In genomic region chr8:46539701-46540100, GRCm38 (mm10) we compare ENCODE assay signal across 8 mouse cellular contexts. TPM values are rescaled to one million over a fixed set of nuclear protein-coding genes. Genes with fewer than 3 reads are reported as not detected.
DNase-seq lines count a peak whose midpoint lies in the region; ATAC-seq and TF ChIP-seq lines count a peak whose summit lies in the region.

No protein-coding gene starts in this region.

- TF ChIP-seq EP300 in liver, embryonic 14.5 days (IDR thresholded peaks at IDR 0.05; ENCODE audit: low read depth) = peak; percentile 71

- DNase-seq in frontal cortex, postnatal 14 days (ENCODE audit: low spot score in 2 of 2) = no peak
- peak; percentile 43 for DNase-seq in NIH3T3 (ENCODE audit: low read depth)
- peak; percentile 82 for DNase-seq in gastrocnemius, adult 18-20 months (ENCODE audit: low spot score)
- DNase-seq in liver, embryonic 14.5 days (ENCODE audit: low read depth in 3 of 3, low spot score in 3 of 3) = peak; percentile 59 to 64 (median 62)
- DNase-seq in urinary bladder, postnatal 10 days (ENCODE audit: low spot score) = no peak
- no peak for DNase-seq in thymus, postnatal 4 days

- ATAC-seq in frontal cortex, adult (ENCODE audit: low TSS enrichment) = peak; percentile 22; the same call in 1 of the 2 replicates
- peak; percentile 96 for ATAC-seq in liver, embryonic 14.5 days (ENCODE audit: insufficient read depth)
- ATAC-seq in stomach, embryonic 16.5 days (ENCODE audit: insufficient read depth, low FRiP score) = peak; percentile 60; the same call in 1 of the 2 replicates

- H3K4me2 ChIP-seq in liver, embryonic 14.5 days (ENCODE audit: low read depth) = peak overlapping the region; percentile 72
- no peak overlapping the region for H3K4me2 ChIP-seq in stomach, embryonic 16.5 days (ENCODE audit: low read depth, low read length)

- WGBS in liver, embryonic 14.5 days (ENCODE audit: insufficient replicate concordance) = 18% methylated on average over 5 of the region's 5 CpGs
- 42% methylated on average over 5 of the region's 5 CpGs for WGBS in stomach, embryonic 16.5 days

- peaks cover 6% of the 10 kb centered on the region for H3K36me3 ChIP-seq in liver, embryonic 14.5 days (replicated peaks; ENCODE audit: control insufficient read depth, insufficient read depth, low read depth)
- no peaks in the 10 kb centered on the region for H3K36me3 ChIP-seq in stomach, embryonic 16.5 days (ENCODE audit: control insufficient read depth, insufficient read depth, low read length)

- peaks cover 20 to 30% of the 10 kb centered on the region in 2 experiments for H3K4me1 ChIP-seq in liver, embryonic 14.5 days (replicated peaks; ENCODE audit: control insufficient read depth in 2 of 2, insufficient read depth in 2 of 2, low read length in 1 of 2)
- peaks cover 11% of the 10 kb centered on the region for H3K4me1 ChIP-seq in stomach, embryonic 16.5 days (ENCODE audit: control insufficient read depth, insufficient read depth, low read length)

- TF ChIP-seq CTCF in liver, embryonic 14.5 days (IDR thresholded peaks at IDR 0.05; ENCODE audit: low read depth) = no peak

- no peaks in the 10 kb centered on the region for H3K27me3 ChIP-seq in liver, embryonic 14.5 days (ENCODE audit: control insufficient read depth, insufficient read depth, low read length)
- no peaks in the 10 kb centered on the region for H3K27me3 ChIP-seq in stomach, embryonic 16.5 days (ENCODE audit: control insufficient read depth, insufficient read depth, low read length)

- peak overlapping the region; percentile 5 to 19; a peak in 3 of 4 replicates for H3K4me3 ChIP-seq in liver, embryonic 14.5 days (ENCODE audit: insufficient read depth in 1 of 2, low read depth in 2 of 2, low read length in 2 of 2)
- no peak overlapping the region for H3K4me3 ChIP-seq in stomach, embryonic 16.5 days (replicated peaks; ENCODE audit: low read length)

- no peaks in the 10 kb centered on the region; the same call in 1 of the 2 replicates for H3K9me3 ChIP-seq in liver, embryonic 14.5 days (ENCODE audit: control insufficient read depth, low read length)
- H3K9me3 ChIP-seq in stomach, embryonic 16.5 days (replicated peaks; ENCODE audit: control insufficient read depth, low read length) = no peaks in the 10 kb centered on the region

- peak overlapping the region; percentile 93 for H3K27ac ChIP-seq in liver, embryonic 14.5 days
- no peak overlapping the region for H3K27ac ChIP-seq in stomach, embryonic 16.5 days (ENCODE audit: low read length)

- H3K9ac ChIP-seq in liver, embryonic 14.5 days (replicated peaks) = peak overlapping the region; percentile 69
- H3K9ac ChIP-seq in stomach, embryonic 16.5 days (ENCODE audit: low read length) = no peak overlapping the region

RNA-seq across cellular contexts. Expression of gene Cenpu, which starts 12.1 kb away (rescaled TPM):
- total RNA-seq in gastrocnemius, adult 18-20 months (2021) = not detected
- polyA plus RNA-seq in liver, embryonic 14.5 days (2012; rRNA removed) = 4.6 and 8.9 TPM in 2 replicates
- 16.5 and 16.6 TPM in 2 replicates for polyA plus RNA-seq in liver, embryonic 14.5 days (2014; fragmentation: Nextera tagmentation; extraction: Ambion mirVana)
- polyA plus RNA-seq in stomach, embryonic 16.5 days (2015; fragmentation: Nextera tagmentation; extraction: Ambion mirVana) = 11.2 and 15.1 TPM in 2 replicates

Comparison
In these comparisons a context has a peak if more than half of its experiments do, and no peak if none do; other contexts are left out.
1. ATAC-seq: peak in every context shown above with its lines; median percentile 96 in liver, embryonic 14.5 days; 60 in stomach, embryonic 16.5 days; 22 in frontal cortex, adult.
2. DNase-seq: peak in NIH3T3 (single experiment), gastrocnemius, adult 18-20 months (single experiment) and liver, embryonic 14.5 days (3 of 3); none in frontal cortex, postnatal 14 days (0 of 2), urinary bladder, postnatal 10 days (single experiment) and thymus, postnatal 4 days (single experiment).